Mouse (Mus musculus) heart, postnatal 0 days (tissue): ENCODE measurements at regions not wholly inside any gene's neighbourhood (a gene's known extent, or its start where the extent isn't known, plus 50 kb on each side); places are given as distances from the start of the nearest gene placed in this dataset.

Source experiments
- CTCF ChIP-seq: IDR thresholded peaks from 2 replicates; pipeline ENCODE4 v1.5.1; 2016; ENCODE audit warnings: antibody characterized with exemption, control low read depth, low read depth
- EP300 ChIP-seq: IDR thresholded peaks from 2 replicates; pipeline ENCODE4 v1.6.1; 2016; ENCODE audit warnings: antibody characterized with exemption, low read depth

DNA sequence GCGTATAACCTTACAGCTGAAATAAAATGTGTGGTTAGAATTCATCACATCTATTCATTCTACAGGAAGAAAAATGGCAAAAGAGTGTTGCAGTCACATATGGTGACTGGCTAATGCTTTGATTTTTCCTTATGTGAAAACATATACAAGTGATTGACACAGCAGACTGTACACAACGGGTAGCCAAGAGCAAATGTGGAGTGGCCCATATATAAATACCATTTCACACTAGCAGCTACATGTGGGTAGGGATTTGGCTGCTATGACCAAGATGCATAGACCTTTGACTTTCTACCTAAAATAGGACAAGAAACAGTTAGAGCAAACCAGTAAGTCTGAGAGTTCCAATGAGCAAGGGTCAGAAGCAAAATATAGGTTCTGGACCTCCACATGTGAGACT lies 761.8 kb downstream of the Pla2g4a start:
- no peak for TF ChIP-seq CTCF
- TF ChIP-seq EP300 = no peak
